Comparison of ENCODE assay signal across 16 mouse cellular contexts in the genomic region with DNA sequence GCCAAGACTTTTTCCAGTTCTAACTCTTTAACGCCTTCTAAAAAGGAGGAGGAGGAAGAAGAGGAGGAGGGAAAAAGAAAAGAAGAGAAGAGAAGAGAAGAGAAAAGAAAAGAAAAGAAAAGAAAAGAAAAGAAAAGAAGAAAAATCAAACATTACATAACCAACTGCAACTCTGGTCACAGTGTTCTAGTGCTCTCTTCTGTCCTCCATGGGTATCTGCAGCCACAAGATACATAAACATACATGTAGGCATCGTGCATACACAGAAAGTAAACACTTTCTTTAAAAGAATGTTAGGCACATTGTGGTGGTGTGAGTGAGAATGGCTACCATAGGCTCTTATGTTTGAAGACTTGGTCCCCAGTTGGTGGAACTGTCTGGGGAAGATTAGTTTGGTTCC. TPM values are rescaled to one million over a fixed set of nuclear protein-coding genes. Genes with fewer than 3 reads are reported as not detected.
"Had no signal": no experiment of that assay in that cellular context is flagged by ENCODE, and none has a peak within 500 bp of the region (broad histone marks: within the 10 kb centered on the region; RNA-seq: fewer than 3 reads in every experiment).

No protein-coding gene starts in this region.

- H3K27ac ChIP-seq: limb, embryonic 12.5 days; lung, embryonic 15.5 days; midbrain, embryonic 13.5 days; neural tube, embryonic 12.5 days; stomach, embryonic 15.5 days had no signal

- H3K4me3 ChIP-seq: limb, embryonic 12.5 days; lung, embryonic 15.5 days; midbrain, embryonic 13.5 days; neural tube, embryonic 12.5 days; stomach, embryonic 15.5 days had no signal

- H3K4me1 ChIP-seq: limb, embryonic 12.5 days; midbrain, embryonic 13.5 days; neural tube, embryonic 12.5 days; stomach, embryonic 15.5 days had no signal

- H3K4me2 ChIP-seq: limb, embryonic 12.5 days; lung, embryonic 15.5 days; midbrain, embryonic 13.5 days; neural tube, embryonic 12.5 days; stomach, embryonic 15.5 days had no signal

- ATAC-seq: midbrain, embryonic 13.5 days had no signal

- H3K9me3 ChIP-seq: limb, embryonic 12.5 days; lung, embryonic 15.5 days; midbrain, embryonic 13.5 days; neural tube, embryonic 12.5 days; stomach, embryonic 15.5 days had no signal

- DNase-seq: kidney, adult 11 months; kidney, adult 9 months; kidney, postnatal 10 days; liver; lung, postnatal 36 days; right cerebral cortex, postnatal 4 days; spleen, adult 18-20 months; thymus, postnatal 36 days had no signal

- H3K9ac ChIP-seq: limb, embryonic 12.5 days; lung, embryonic 15.5 days; midbrain, embryonic 13.5 days; neural tube, embryonic 12.5 days; stomach, embryonic 15.5 days had no signal

- H3K27me3 ChIP-seq: limb, embryonic 12.5 days; lung, embryonic 15.5 days; midbrain, embryonic 13.5 days; neural tube, embryonic 12.5 days; stomach, embryonic 15.5 days had no signal

- H3K36me3 ChIP-seq: limb, embryonic 12.5 days; lung, embryonic 15.5 days; midbrain, embryonic 13.5 days; neural tube, embryonic 12.5 days; stomach, embryonic 15.5 days had no signal

RNA-seq across cellular contexts. Expression of a gene that starts 46.0 kb away (rescaled TPM):
- total RNA-seq: megakaryocyte progenitor cell, adult 5-6 weeks; monocyte, adult 5-6 weeks; neutrophil, adult 5-6 weeks had no signal
